Mouse (Mus musculus) neural tube, embryonic 10.5 days (tissue): ENCODE measurements around the gene Rarb.

Source experiments
- DNase-seq: peaks from one replicate; pipeline ENCODE4 v3.0.0-alpha.2; 2017; ENCODE audit warnings: low spot score; ENCODE audit errors: extremely low spot score

The Rarb gene

DNA sequence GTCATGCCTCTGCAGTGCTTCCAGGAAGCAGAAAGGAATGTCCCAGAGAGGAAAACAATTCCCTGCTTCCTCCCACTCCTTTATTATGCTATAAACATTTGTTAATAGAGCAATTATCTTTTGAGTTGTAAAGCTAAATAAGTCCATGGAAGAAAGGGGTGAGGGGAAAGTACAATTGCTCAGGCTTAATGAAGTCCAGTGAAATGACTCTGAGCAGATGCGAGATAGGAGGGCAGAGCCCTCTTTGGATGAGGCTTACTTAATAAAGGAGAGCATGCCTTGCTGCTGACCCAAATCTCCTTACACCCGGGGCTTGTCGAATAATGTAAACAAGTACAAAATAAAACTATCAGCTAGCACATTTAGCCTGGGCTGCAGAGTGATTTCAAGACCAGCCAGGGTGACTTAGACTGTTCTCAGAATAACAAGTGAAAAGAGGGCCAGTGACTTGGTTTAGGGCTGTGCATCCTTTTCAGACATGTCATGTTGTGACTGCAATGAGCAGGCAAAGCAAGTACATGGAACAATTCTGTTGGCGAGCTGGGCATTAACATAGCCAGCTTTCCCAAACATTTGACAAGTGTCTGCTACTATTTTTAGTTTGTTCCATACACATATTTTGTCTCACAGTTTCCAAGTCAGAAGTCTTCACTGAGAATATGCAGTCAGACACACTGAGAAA lies 83.5 kb downstream of the Rarb start:
- DNase-seq, result no peak

DNA sequence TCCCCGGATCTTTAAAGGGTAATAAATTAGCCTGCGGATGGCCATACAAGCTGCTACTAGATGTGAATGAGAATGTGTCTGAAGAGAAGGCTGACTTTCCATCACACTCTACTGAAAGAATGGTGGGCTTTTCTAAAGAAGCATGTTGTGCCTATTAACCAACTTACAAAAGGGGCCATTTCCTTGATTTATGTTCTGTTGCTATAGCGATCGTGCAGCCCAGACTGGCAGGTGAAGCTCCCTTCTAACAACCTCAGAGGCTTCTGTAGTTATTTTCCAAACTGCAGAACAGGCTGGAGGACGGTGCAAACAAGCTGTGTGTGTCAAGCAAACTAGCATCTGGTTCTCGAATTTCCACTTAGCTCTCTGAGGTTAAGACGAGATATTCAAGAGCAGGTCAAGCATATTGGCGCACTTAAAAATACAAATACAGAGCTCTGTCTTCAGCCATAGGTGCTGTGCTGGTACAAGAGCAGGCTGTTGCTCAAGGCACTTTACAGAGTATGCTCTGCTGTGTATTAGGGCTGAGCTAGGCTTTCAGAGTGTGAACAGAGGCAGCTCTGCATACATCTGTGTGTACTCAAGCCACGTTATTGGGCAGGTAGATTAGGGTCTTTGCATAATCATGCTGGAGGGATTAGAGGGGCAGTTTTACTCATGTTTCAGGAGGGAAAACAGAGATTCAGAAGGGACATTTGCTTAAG lies 85.2 kb downstream of the Rarb start:
- DNase-seq, result peak; percentile 62

GRCm38 (mm10) chr14:16732054-16732453 lies 86.9 kb downstream of the Rarb start:
- DNase-seq, result no peak

DNA sequence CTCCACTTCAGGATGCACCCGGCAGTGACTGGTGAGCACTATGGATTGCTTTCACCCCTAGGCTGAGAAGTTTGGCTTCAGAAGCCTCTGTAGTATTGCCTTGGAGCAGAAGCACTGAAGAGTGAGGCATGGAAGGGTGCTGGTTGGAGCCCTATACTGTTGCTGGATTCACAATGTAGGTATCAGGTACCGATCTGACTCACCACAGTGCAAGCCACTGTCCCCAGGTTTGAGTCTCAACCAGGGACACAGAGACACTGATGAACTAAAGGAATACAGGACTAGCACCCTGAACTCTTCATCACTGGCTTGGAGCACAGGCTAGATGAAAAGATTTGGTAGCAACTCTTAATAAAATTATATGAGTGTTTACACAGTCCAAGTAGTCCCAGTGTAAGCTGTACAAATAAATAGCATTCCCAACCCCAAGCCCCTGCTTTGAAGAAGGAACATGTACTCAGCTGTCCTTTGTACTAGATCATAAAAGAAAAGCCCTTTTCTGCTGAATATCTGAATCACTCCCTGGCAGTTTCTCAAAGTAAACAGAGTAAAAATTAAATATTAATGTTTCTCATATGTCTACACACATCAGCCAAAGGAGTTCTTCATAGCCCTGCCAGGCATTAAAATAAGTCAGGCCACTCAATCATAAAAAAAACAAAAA lies 90.6 kb downstream of the Rarb start:
- no peak for DNase-seq

- no peak for DNase-seq
Measured at GRCm38 (mm10) chr14:16723991-16724390, 95.0 kb downstream of the Rarb start.

DNA sequence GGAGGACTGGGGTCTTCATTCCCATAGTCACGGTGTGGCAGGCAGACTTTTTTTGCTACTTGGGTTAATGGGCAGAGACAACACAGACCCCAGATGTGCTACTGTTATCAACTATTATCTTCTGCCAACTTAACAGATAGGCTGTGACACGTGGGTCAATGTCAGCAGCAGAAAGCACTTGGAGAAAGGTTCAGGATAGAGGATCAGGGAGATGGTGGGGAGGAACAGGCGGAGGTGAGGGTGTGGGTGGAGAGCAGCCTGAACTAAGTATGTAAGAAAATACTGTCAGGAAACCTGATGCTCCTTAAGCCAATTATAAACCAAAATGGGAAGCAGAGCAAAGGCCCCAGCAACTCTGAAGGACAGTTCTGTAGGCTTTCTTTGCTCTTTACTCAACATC lies 101.1 kb downstream of the Rarb start:
- no peak for DNase-seq

- DNase-seq, result no peak
Measured at GRCm38 (mm10) chr14:16714344-16714955, 104.5 kb downstream of the Rarb start.

- DNase-seq, result no peak
Measured at GRCm38 (mm10) chr14:16713773-16714172, 105.2 kb downstream of the Rarb start.

- DNase-seq, result no peak
Measured at GRCm38 (mm10) chr14:16699228-16699627, 119.7 kb downstream of the Rarb start.

DNA sequence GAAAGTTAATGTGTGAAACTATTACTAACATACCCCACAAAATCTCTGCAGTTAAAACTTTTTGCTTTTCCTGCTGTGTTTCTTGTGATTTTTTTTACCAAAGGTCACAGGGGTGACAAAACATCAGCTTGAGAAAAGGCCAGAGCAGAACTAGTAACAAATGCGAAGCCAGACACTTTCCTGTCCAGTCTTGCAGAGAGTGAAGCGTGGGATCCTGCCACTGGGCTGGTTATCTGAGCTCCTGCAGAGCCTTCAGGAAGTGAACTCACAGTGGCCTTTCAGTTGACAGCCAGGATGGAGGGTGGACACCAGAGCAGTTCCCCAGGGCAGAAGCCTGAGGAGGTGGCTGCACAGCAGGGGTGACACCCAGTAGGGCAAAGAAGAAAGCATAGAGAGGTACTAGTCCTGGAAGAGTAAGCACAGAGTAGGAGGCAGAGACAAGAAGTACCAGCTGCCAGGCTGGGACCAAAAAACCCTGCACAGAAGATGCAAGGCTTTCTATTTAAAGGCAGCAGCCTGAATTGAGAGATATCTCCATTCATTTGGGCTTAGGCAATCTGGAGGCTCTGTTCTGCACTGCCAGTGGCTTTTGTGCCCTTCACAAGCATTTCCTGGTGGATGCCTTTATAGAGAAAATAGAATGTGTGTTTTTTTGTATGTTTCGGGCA lies 123.4 kb downstream of the Rarb start:
- DNase-seq, result peak; percentile 16

DNA sequence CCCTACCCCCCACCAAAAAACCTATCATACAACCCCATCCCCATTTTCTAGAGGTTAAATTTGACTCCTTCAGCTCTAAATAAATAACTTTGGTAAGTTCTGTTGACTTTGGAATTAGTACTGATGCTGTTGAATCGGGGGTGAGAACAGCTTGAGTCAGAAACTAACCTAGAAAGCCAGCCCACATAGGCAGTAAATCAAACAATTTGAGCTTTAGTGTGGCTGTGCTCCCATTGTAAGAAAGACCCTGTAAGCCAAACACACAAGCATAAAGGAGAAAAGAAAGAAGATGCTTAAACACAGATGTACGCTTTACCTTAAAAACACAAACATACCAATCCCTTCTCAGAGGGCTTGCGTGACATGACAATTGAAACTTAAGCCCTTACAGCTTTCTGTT lies 140.6 kb downstream of the Rarb start:
- no peak for DNase-seq

- DNase-seq, result no peak
Measured at GRCm38 (mm10) chr14:16677081-16677480, 141.9 kb downstream of the Rarb start.

DNA sequence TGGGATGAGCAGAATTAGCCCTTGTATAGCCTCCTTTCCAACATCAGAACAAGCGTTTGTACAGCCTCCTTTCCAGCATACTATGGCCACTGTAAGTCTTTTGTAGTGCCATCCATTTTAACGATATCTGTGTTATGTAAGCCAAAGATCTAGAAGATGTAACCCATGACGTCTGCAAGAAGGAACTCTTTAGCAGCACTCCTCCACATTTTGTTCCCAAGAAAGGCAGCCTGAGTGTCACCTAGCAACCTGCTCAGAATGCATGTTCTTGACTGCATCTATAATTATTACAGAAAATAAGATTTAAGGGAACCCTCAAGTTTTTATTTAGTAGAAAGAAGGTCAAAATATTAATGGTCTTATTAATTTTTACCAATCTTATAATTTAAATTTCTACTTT lies 148.4 kb downstream of the Rarb start:
- no peak for DNase-seq

DNA sequence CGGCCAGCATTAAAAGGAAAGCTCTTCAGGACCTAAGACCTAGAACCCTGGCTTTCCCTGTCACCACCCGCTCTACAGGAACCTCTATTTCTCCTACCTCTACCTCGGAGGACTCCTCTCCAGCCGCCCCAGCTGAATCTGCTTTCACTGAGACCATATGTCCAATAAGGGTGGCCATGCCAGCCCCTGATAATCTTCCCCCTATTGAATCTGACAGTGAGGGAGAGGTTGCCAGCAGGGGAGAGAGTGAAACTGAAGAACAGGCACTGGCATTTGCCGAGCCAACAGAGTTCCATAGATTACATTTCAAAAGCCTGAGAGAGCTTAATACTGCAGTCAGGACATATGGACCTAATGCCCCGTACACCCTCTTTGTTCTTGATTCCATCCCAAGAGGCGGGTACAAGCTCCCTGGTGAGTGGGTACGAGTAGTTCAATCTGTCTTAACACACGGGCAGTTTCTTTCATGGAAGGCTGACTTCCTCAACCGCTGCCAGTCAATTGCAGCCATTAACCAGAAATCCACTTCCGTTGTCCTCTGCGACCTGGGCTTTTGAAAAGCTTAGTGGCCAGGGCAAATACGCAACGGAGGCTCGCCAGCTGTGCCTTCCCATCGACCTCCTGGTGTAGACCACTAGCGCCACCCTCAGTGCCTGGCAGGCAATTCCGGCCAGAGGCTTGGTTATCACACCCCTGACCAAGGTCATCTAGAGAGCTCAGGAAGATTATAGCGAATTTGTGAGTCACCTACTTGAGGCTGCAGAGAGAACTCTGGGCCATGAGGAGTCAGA lies 179.6 kb downstream of the Rarb start:
- no peak for DNase-seq

DNA sequence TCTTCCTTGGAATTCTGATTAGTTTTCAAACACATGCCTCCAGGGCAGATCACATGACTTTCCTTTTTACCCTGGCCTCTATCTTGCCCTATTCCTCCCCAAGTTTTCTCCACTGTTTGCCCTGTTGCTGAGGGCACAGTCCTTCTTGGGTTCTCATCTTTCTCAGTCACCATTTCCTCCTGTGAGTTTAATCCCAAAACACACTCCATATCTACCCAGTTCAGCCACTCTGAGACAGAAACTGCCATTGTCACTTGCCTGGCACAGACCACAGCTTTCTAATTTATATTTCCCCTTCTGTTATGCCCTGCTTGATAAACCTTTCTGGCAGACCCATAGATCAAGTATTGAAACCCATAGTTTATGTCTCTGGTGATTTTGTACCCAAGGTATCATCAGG lies 205.0 kb downstream of the Rarb start:
- DNase-seq, result no peak

DNA sequence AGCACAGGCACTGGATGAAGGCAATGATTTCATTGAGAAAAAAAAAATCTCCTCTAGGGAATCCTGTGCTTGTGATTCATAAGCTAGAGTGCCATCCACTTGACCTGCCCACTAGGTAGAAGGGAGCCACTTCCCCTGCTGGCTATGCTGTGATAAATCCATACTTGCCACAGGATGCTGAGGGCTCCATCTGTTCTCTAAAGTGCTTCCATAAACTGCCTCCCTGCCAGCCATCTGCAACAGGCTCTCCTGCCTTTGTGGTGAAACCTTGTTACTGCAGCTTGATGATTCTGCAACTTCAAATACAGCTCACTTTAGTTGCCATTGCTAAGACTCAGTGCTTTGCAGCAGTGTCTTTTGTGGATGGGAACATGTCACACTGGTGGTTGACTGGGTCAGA lies 213.5 kb downstream of the Rarb start:
- DNase-seq, result no peak

DNA sequence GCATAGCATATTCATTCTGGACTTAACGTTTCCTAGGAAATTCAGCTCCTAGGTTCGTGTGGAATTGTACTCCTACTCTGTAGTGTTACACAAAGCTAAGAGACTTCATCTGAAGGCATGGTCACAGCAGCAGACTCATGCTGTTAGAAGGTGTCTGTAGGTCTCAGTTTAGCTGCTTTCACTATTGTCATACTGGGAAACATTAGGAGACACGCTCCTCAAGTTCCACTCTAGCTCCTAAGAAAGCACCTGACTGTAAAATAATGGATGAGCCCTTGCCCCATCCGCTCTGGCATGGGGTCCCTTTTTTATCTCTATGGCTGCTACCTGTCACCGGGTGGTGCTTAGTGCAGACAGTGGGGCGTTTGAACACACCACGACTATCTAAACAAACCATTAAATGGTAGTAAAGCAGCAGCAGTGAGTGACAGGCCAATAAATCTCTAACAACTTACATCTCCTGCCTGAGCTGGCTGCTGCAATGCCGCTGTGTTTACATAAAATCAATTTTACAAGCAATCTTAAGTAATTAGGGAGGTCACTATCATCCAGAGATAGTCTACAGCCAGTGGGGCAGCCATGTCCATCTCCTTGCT lies 214.4 kb downstream of the Rarb start:
- no peak for DNase-seq

GRCm38 (mm10) chr14:16603040-16603590 lies 215.8 kb downstream of the Rarb start:
- no peak for DNase-seq

GRCm38 (mm10) chr14:16599224-16599623 lies 219.7 kb downstream of the Rarb start:
- no peak for DNase-seq

DNA sequence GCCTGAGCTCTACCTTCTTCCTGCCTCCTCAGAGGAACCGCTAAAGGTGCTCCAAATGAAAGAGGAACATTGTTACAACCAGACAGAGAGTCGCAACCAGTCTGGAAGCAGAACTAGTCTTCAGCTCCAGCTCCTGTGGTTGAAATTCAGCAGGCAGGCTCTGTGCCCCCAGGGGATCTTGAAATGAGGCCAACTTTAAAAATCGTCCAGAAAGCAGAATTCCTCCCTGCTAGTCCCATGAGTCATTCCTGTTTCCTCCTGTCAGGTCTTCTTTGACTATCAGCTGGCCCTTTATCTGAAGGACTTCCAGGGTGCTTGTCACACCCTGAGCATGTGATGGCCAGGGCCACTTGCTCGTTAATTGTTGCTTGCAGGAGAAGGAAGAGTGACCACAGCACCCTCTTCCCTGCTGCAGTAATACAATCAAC lies 220.9 kb downstream of the Rarb start:
- no peak for DNase-seq
